Mouse (Mus musculus) B cell, adult (primary cell): ENCODE data around the gene Alkbh5. TPM values are rescaled to one million over a fixed set of nuclear protein-coding genes. Genes with fewer than 3 reads are reported as not detected.

Source experiments
- total RNA-seq: library from RNA; stranded (reverse); gene quantifications from 4 replicates; pipeline ENCODE4 v1.2.4, GENCODE M21; 2023; ENCODE audit not compliant: inconsistent age

The Alkbh5 gene
- 68.1 to 71.8 TPM (median 69.8 TPM) in 4 replicates for total RNA-seq

DNA sequence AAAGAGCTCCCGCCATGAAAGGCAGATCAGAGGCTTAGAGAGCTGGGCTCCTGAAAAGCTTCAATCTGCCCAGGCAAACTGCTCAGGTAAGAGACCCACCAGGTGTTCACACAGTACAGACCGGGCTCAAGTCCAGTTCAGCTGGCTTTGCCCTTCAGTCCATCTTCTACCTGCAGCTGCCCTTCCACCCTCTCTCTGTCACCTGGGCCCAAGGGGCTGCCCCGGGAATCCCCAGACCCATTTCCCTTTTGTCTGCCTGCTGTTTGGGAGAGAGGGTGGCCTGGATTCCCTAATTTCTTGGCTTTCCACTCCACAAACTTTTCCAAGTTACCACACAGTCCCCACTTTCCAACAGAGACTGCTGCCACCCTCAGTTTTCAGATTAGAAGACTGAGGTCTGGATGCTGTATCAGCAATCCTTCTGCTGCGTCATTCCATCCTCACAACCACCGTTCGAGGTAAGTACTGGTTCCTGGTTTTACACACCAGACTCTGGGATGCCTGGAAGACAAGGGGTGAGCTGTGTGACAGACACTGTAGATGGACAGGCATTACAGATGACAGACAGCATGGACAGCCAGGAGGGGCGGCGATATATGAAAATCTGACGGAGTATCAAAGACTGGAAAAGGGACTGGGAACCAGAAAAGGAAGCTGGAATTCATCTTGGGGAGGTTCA is at the start of gene Alkbh5:
TSS of gene Alkbh5 (plus strand) at position 202 of the 679 bp plus-strand sequence.

Other genes with a start within 250 kb of the Alkbh5 start
- gene Tom1l2, start 183.5 kb upstream of the Alkbh5 start, total RNA-seq = 22.8 to 27.0 TPM (median 26.2 TPM) in 4 replicates
- not detected in 4 replicates for gene Drc3, start 183.1 kb upstream of the Alkbh5 start, total RNA-seq
- 20.5 to 21.5 TPM (median 20.8 TPM) in 4 replicates for gene Gid4, start 119.2 kb upstream of the Alkbh5 start, total RNA-seq
- 25.3 to 28.5 TPM (median 28.3 TPM) in 4 replicates for gene Atpaf2, start 117.9 kb upstream of the Alkbh5 start, total RNA-seq
- 56.3 to 64.2 TPM (median 60.6 TPM) in 4 replicates for gene Drg2, start 81.8 kb upstream of the Alkbh5 start, total RNA-seq
- 0.45 to 0.66 TPM (median 0.51 TPM) in 4 replicates for gene Myo15, start 67.0 kb upstream of the Alkbh5 start, total RNA-seq
- gene Llgl1, start 163.3 kb downstream of the Alkbh5 start, total RNA-seq = 31.6 to 35.6 TPM (median 32.4 TPM) in 4 replicates
- 179 to 217 TPM (median 197 TPM) in 4 replicates for gene Flii, start 190.9 kb downstream of the Alkbh5 start, total RNA-seq
- 9.8 to 11.5 TPM (median 10.2 TPM) in 4 replicates for gene Mief2, start 192.0 kb downstream of the Alkbh5 start, total RNA-seq
- gene Top3a, start 241.0 kb downstream of the Alkbh5 start, total RNA-seq = 21.4 to 26.8 TPM (median 24.8 TPM) in 4 replicates
- 97.2 to 108 TPM (median 107 TPM) in 4 replicates for gene Smcr8, start 241.1 kb downstream of the Alkbh5 start, total RNA-seq